In genomic region chr10:5804691-5805156, GRCm38 (mm10) we compare ENCODE assay signal across 8 mouse cellular contexts. TPM values are rescaled to one million over a fixed set of nuclear protein-coding genes. Genes with fewer than 3 reads are reported as not detected.
DNase-seq lines count a peak whose midpoint lies in the region; ATAC-seq lines count a peak whose summit lies in the region.

No protein-coding gene starts in this region.

- peak overlapping the region; percentile 79 for H3K9ac ChIP-seq in lung, embryonic 16.5 days (ENCODE audit: low read length)
- peak overlapping the region; percentile 73 for H3K9ac ChIP-seq in heart, embryonic 15.5 days
- H3K9ac ChIP-seq in liver, embryonic 15.5 days = peak overlapping the region; percentile 91
- peak overlapping the region; percentile 58 for H3K9ac ChIP-seq in stomach, embryonic 15.5 days

- H3K9me3 ChIP-seq in lung, embryonic 16.5 days (ENCODE audit: control insufficient read depth, low read length) = no peaks in the 10 kb centered on the region
- H3K9me3 ChIP-seq in heart, embryonic 15.5 days (replicated peaks) = no peaks in the 10 kb centered on the region
- H3K9me3 ChIP-seq in liver, embryonic 15.5 days (replicated peaks) = no peaks in the 10 kb centered on the region
- H3K9me3 ChIP-seq in stomach, embryonic 15.5 days = no peaks in the 10 kb centered on the region

- peak; percentile 38 to 50 for DNase-seq in adrenal gland, adult (ENCODE audit: inconsistent age in 2 of 2, low spot score in 1 of 2)
- no peak for DNase-seq in adrenal gland, adult 2 months
- no peak for DNase-seq in lung, postnatal 10 days
- DNase-seq in urinary bladder, postnatal 14 days (ENCODE audit: low spot score) = no peak

- H3K4me1 ChIP-seq in lung, embryonic 16.5 days (replicated peaks; ENCODE audit: control insufficient read depth, insufficient read depth, low read length) = peaks cover 14% of the 10 kb centered on the region
- H3K4me1 ChIP-seq in heart, embryonic 15.5 days (replicated peaks) = peaks cover 33% of the 10 kb centered on the region
- H3K4me1 ChIP-seq in liver, embryonic 15.5 days (replicated peaks) = peaks cover 44% of the 10 kb centered on the region
- peaks cover 8% of the 10 kb centered on the region for H3K4me1 ChIP-seq in stomach, embryonic 15.5 days

- peak overlapping the region; percentile 89 for H3K27ac ChIP-seq in lung, embryonic 16.5 days (ENCODE audit: low read length)
- peak overlapping the region; percentile 65 for H3K27ac ChIP-seq in heart, embryonic 15.5 days
- H3K27ac ChIP-seq in liver, embryonic 15.5 days (replicated peaks) = peak overlapping the region; percentile 95
- H3K27ac ChIP-seq in stomach, embryonic 15.5 days = peak overlapping the region; percentile 72

- peak; percentile 5 for ATAC-seq in lung, embryonic 16.5 days (ENCODE audit: low read depth)
- ATAC-seq in heart, embryonic 15.5 days (replicated peaks; ENCODE audit: insufficient number of reproducible peaks, insufficient read depth, low FRiP score, low read depth) = no peak
- peak; percentile 1; the same call in 1 of the 2 replicates for ATAC-seq in liver, embryonic 15.5 days (ENCODE audit: insufficient read depth)
- peak; percentile 3 for ATAC-seq in stomach, embryonic 15.5 days (ENCODE audit: insufficient read depth, low FRiP score, low read depth)

- under 1% methylated on average over 24 of the region's 24 CpGs for WGBS in lung, embryonic 16.5 days
- under 1% methylated on average over 24 of the region's 24 CpGs for whole genome bisulfite sequencing in heart, embryonic 15.5 days
- WGBS in liver, embryonic 15.5 days (ENCODE audit: insufficient replicate concordance) = 0% methylated on average over 24 of the region's 24 CpGs
- WGBS in stomach, embryonic 15.5 days = under 1% methylated on average over 24 of the region's 24 CpGs

- H3K4me3 ChIP-seq in lung, embryonic 16.5 days (ENCODE audit: low read length) = peak overlapping the region; percentile 91
- H3K4me3 ChIP-seq in heart, embryonic 15.5 days = peak overlapping the region; percentile 63
- H3K4me3 ChIP-seq in liver, embryonic 15.5 days (replicated peaks) = peak overlapping the region; percentile 93
- H3K4me3 ChIP-seq in stomach, embryonic 15.5 days (replicated peaks) = peak overlapping the region; percentile 72

- peak overlapping the region; percentile 84 for H3K4me2 ChIP-seq in lung, embryonic 16.5 days (ENCODE audit: low read depth, low read length)
- H3K4me2 ChIP-seq in heart, embryonic 15.5 days = peak overlapping the region; percentile 89
- H3K4me2 ChIP-seq in liver, embryonic 15.5 days = peak overlapping the region; percentile 76
- H3K4me2 ChIP-seq in stomach, embryonic 15.5 days = peak overlapping the region; percentile 90

- no peaks in the 10 kb centered on the region for H3K27me3 ChIP-seq in lung, embryonic 16.5 days (ENCODE audit: control insufficient read depth, insufficient read depth, low read depth, low read length)
- H3K27me3 ChIP-seq in heart, embryonic 15.5 days = no peaks in the 10 kb centered on the region
- no peaks in the 10 kb centered on the region for H3K27me3 ChIP-seq in liver, embryonic 15.5 days
- no peaks in the 10 kb centered on the region for H3K27me3 ChIP-seq in stomach, embryonic 15.5 days (replicated peaks)

- peaks cover 25% of the 10 kb centered on the region for H3K36me3 ChIP-seq in lung, embryonic 16.5 days (ENCODE audit: control insufficient read depth, insufficient read depth, low read length)
- H3K36me3 ChIP-seq in heart, embryonic 15.5 days = peaks cover 19% of the 10 kb centered on the region
- H3K36me3 ChIP-seq in liver, embryonic 15.5 days (replicated peaks) = peaks cover 42% of the 10 kb centered on the region
- H3K36me3 ChIP-seq in stomach, embryonic 15.5 days = peaks cover 11% of the 10 kb centered on the region

RNA-seq across cellular contexts. Expression of gene Fbxo5, which starts 0.7 kb away (rescaled TPM):
- 1 to 10 TPM; 1.8 to 1.9 TPM for total RNA-seq in adrenal gland, adult 2 months (2021)
- polyA plus RNA-seq in adrenal gland, adult 2 months (2012; rRNA removed) = 0.37 and 0.49 TPM in 2 replicates
- polyA plus RNA-seq in lung, embryonic 16.5 days (2015; fragmentation: Nextera tagmentation; extraction: Ambion mirVana) = 75.8 and 85.1 TPM in 2 replicates
- 37.9 and 40.9 TPM in 2 replicates for polyA plus RNA-seq in heart, embryonic 15.5 days (2015; fragmentation: Nextera tagmentation; extraction: Ambion mirVana)
- 82.7 and 89.3 TPM in 2 replicates for polyA plus RNA-seq in liver, embryonic 15.5 days (2015; fragmentation: Nextera tagmentation; extraction: Ambion mirVana)
- 66.2 and 67.6 TPM in 2 replicates for polyA plus RNA-seq in stomach, embryonic 15.5 days (2015; fragmentation: Nextera tagmentation; extraction: Ambion mirVana)

RNA-seq across cellular contexts. Expression of gene Mtrf1l, which starts 19.0 kb away (rescaled TPM):
- total RNA-seq in adrenal gland, adult 2 months (2021) = 10 to 100 TPM; 10.6 to 11.4 TPM
- polyA plus RNA-seq in adrenal gland, adult 2 months (2012; rRNA removed) = 3.6 and 4.6 TPM in 2 replicates
- polyA plus RNA-seq in lung, embryonic 16.5 days (2015; fragmentation: Nextera tagmentation; extraction: Ambion mirVana) = 14.1 and 15.7 TPM in 2 replicates
- 11.1 and 12.2 TPM in 2 replicates for polyA plus RNA-seq in heart, embryonic 15.5 days (2015; fragmentation: Nextera tagmentation; extraction: Ambion mirVana)
- polyA plus RNA-seq in liver, embryonic 15.5 days (2015; fragmentation: Nextera tagmentation; extraction: Ambion mirVana) = 6.0 and 6.6 TPM in 2 replicates
- 16.3 and 17.8 TPM in 2 replicates for polyA plus RNA-seq in stomach, embryonic 15.5 days (2015; fragmentation: Nextera tagmentation; extraction: Ambion mirVana)

Comparison
In these comparisons a context has a peak if more than half of its experiments do, and no peak if none do; other contexts are left out.
1. DNase-seq: peak in adrenal gland, adult (2 of 2); none in adrenal gland, adult 2 months (single experiment), lung, postnatal 10 days (single experiment) and urinary bladder, postnatal 14 days (single experiment).
2. RNA of gene Fbxo5, which starts 0.7 kb away (polyA plus RNA-seq): 82.7 to 89.3 TPM in liver, embryonic 15.5 days, 75.8 to 85.1 TPM in lung, embryonic 16.5 days, 66.2 to 67.6 TPM in stomach, embryonic 15.5 days and 37.9 to 40.9 TPM in heart, embryonic 15.5 days; 0.37 to 0.49 TPM in adrenal gland, adult 2 months; every median in the first group is over 10 times any median in the second.
3. Peak in every context shown above with its lines, with median percentiles within 50 percentile points of each other: H3K27ac ChIP-seq, H3K4me2 ChIP-seq, H3K4me3 ChIP-seq and H3K9ac ChIP-seq.